Mouse (Mus musculus) midbrain, embryonic 15.5 days (tissue): Measurements from ENCODE around the gene Ptprd. TPM values are rescaled to one million over a fixed set of nuclear protein-coding genes. Genes with fewer than 3 reads are reported as not detected.
"Not testable (repeated sequence)": the region's sequence is repeated elsewhere in the genome, so short reads cannot be mapped to it uniquely, and the experiment has no call there.

Experiments used
- ATAC-seq: fragments of 200-750 bp; cut with Nextera tagmentation; replicated peaks from 2 replicates; pipeline ENCODE4 v1.8.0; 2017; ENCODE audit warnings: moderate TSS enrichment
- H3K27ac ChIP-seq: fragments of 300-500 bp; sonication (generic); 2 replicates; pipeline ENCODE4 v1.5.1; 2015; ENCODE audit warnings: mild to moderate bottlenecking, inconsistent platforms
- H3K27me3 ChIP-seq: fragments of 300-500 bp; sonication (generic); replicated peaks from 2 replicates; pipeline ENCODE4 v1.6.1; 2015; ENCODE audit warnings: inconsistent platforms
- H3K36me3 ChIP-seq: fragments of 300-500 bp; sonication (generic); replicated peaks from 2 replicates; pipeline ENCODE4 v1.6.1; 2015; ENCODE audit warnings: inconsistent platforms
- H3K4me1 ChIP-seq: fragments of 300-500 bp; sonication (generic); 2 replicates; pipeline ENCODE4 v1.6.1; 2015; ENCODE audit warnings: inconsistent platforms
- H3K4me2 ChIP-seq: fragments of 300-500 bp; sonication (generic); 2 replicates; pipeline ENCODE4 v1.6.1; 2015; ENCODE audit warnings: inconsistent platforms, mild to moderate bottlenecking, moderate library complexity
- H3K4me3 ChIP-seq: fragments of 300-500 bp; sonication (generic); 2 replicates; pipeline ENCODE4 v1.5.1; 2015; ENCODE audit warnings: mild to moderate bottlenecking, inconsistent platforms
- H3K9ac ChIP-seq: fragments of 300-500 bp; sonication (generic); 2 replicates; pipeline ENCODE4 v1.6.1; 2015; ENCODE audit warnings: mild to moderate bottlenecking, inconsistent platforms
- H3K9me3 ChIP-seq: fragments of 300-500 bp; sonication (generic); 2 replicates; pipeline ENCODE4 v1.6.1; 2016; ENCODE audit warnings: inconsistent platforms
- WGBS: fragments of 180-500 bp; shearing (Covaris S2); methylation state at CpG from one replicate; pipeline ENCODE4 v1.1.7; 2015; ENCODE audit warnings: mixed read lengths; 5-methylcytosine and 5-hydroxymethylcytosine counted together
- polyA plus RNA-seq: library from polyadenylated mRNA; unstranded; fragments of >200 nt; fragmentation: Nextera tagmentation; extraction: Ambion mirVana; gene quantifications from 2 replicates; pipeline ENCODE4 v1.2.1, GENCODE M21; 2015

The Ptprd gene
- polyA plus RNA-seq, 1 experiment from 2014 or later = 91.7 TPM

- no peaks in the 10 kb centered on the region for H3K27me3 ChIP-seq
- ATAC-seq = peak; percentile 58; the same call in 1 of the 2 replicates
Observed at GRCm38 (mm10) chr4:77861269-77861668, 350.5 kb downstream of the Ptprd start.

GRCm38 (mm10) chr4:77797391-77797790 lies 414.4 kb downstream of the Ptprd start:
- H3K27ac ChIP-seq, H3K36me3 ChIP-seq, H3K27me3 ChIP-seq, H3K4me3 ChIP-seq, H3K4me2 ChIP-seq, H3K9ac ChIP-seq, H3K9me3 ChIP-seq, ATAC-seq, H3K4me1 ChIP-seq: not testable (repeated sequence)
- WGBS = 93% methylated on average over 1 of the region's 1 CpGs

More at GRCm38 (mm10) chr4:77861269-77861668, 350.5 kb downstream of the Ptprd start:
- Histone ChIP-seq H3K4me2 (no peak overlapping the region), H3K27ac (0 out of 2 replicates have a peak overlapping the region, but pooled peaks have one; percentile 20), H3K4me3 (no peak overlapping the region), H3K9ac (no peak overlapping the region), H3K36me3 (no peaks in the 10 kb centered on the region), H3K9me3 (no peaks in the 10 kb centered on the region), H3K4me1 (no peaks in the 10 kb centered on the region)
- 54% methylated on average over 5 of the region's 5 CpGs for WGBS

- Histone ChIP-seq H3K27me3 (no peaks in the 10 kb centered on the region), H3K9me3 (no peaks in the 10 kb centered on the region), H3K4me1 (no peaks in the 10 kb centered on the region), H3K4me3 (no peak overlapping the region), H3K4me2 (no peak overlapping the region), H3K27ac (no peak overlapping the region), H3K36me3 (no peaks in the 10 kb centered on the region), H3K9ac (no peak overlapping the region)
- WGBS = 88% methylated on average over 2 of the region's 2 CpGs
- ATAC-seq = no peak
Observed at GRCm38 (mm10) chr4:77777237-77777636, 434.5 kb downstream of the Ptprd start.

- Histone ChIP-seq H3K9me3 (no peaks in the 10 kb centered on the region), H3K4me2 (no peak overlapping the region), H3K4me3 (no peak overlapping the region), H3K9ac (no peak overlapping the region), H3K27ac (no peak overlapping the region), H3K36me3 (no peaks in the 10 kb centered on the region), H3K27me3 (no peaks in the 10 kb centered on the region), H3K4me1 (no peaks in the 10 kb centered on the region)
- 80% methylated on average over 1 of the region's 1 CpGs for WGBS
- no peak for ATAC-seq
Observed at GRCm38 (mm10) chr4:77763790-77764189, 448.0 kb downstream of the Ptprd start.

GRCm38 (mm10) chr4:77743391-77743790 lies 468.4 kb downstream of the Ptprd start:
- ATAC-seq = no peak
- Histone ChIP-seq H3K9me3 (no peaks in the 10 kb centered on the region), H3K27ac (no peak overlapping the region), H3K9ac (no peak overlapping the region), H3K4me1 (no peaks in the 10 kb centered on the region), H3K4me3 (no peak overlapping the region), H3K27me3 (no peaks in the 10 kb centered on the region), H3K4me2 (no peak overlapping the region), H3K36me3 (no peaks in the 10 kb centered on the region)
- WGBS = 87% methylated on average over 2 of the region's 2 CpGs

GRCm38 (mm10) chr4:77721908-77722307 lies 489.9 kb downstream of the Ptprd start:
- Histone ChIP-seq H3K4me2 (no peak overlapping the region), H3K27me3 (no peaks in the 10 kb centered on the region), H3K4me3 (no peak overlapping the region), H3K4me1 (0 out of 2 replicates have a peak, but pooled peaks cover 7% of the 10 kb centered on the region), H3K9ac (no peak overlapping the region), H3K36me3 (no peaks in the 10 kb centered on the region), H3K9me3 (no peaks in the 10 kb centered on the region), H3K27ac (peak overlapping the region; percentile 9)
- WGBS = 41% methylated on average over 6 of the region's 6 CpGs
- ATAC-seq = peak; percentile 77

- Histone ChIP-seq H3K4me3 (no peak overlapping the region), H3K27ac (no peak overlapping the region), H3K4me1 (0 out of 2 replicates have a peak, but pooled peaks cover 7% of the 10 kb centered on the region), H3K27me3 (no peaks in the 10 kb centered on the region), H3K36me3 (no peaks in the 10 kb centered on the region), H3K4me2 (no peak overlapping the region), H3K9me3 (no peaks in the 10 kb centered on the region), H3K9ac (no peak overlapping the region)
- 72% methylated on average over 2 of the region's 2 CpGs for WGBS
- no peak for ATAC-seq
Observed at GRCm38 (mm10) chr4:77717792-77718191, 494.0 kb downstream of the Ptprd start.

- Histone ChIP-seq H3K4me1 (no peaks in the 10 kb centered on the region), H3K9ac (no peak overlapping the region), H3K4me3 (no peak overlapping the region), H3K36me3 (no peaks in the 10 kb centered on the region), H3K4me2 (no peak overlapping the region), H3K27ac (no peak overlapping the region), H3K9me3 (no peaks in the 10 kb centered on the region), H3K27me3 (no peaks in the 10 kb centered on the region)
- 87% methylated on average over 2 of the region's 2 CpGs for WGBS
- no peak for ATAC-seq
Observed at GRCm38 (mm10) chr4:77710231-77710630, 501.5 kb downstream of the Ptprd start.

GRCm38 (mm10) chr4:77698294-77698693 lies 513.5 kb downstream of the Ptprd start:
- H3K9ac ChIP-seq = no peak overlapping the region
- no peaks in the 10 kb centered on the region for H3K9me3 ChIP-seq
- H3K4me2 ChIP-seq = no peak overlapping the region
- H3K27ac ChIP-seq = peak overlapping the region; percentile 45; the same call in 1 of the 2 replicates
- H3K4me1 ChIP-seq = no peaks in the 10 kb centered on the region; the same call in 1 of the 2 replicates
- no peak for ATAC-seq
- WGBS = 36% methylated on average over 2 of the region's 2 CpGs
- no peak overlapping the region for H3K4me3 ChIP-seq
- no peaks in the 10 kb centered on the region for H3K27me3 ChIP-seq
- no peaks in the 10 kb centered on the region for H3K36me3 ChIP-seq

- no peak; the same call in 1 of the 2 replicates for ATAC-seq
- H3K9ac ChIP-seq = no peak overlapping the region
- H3K27ac ChIP-seq = no peak overlapping the region
- H3K4me3 ChIP-seq = no peak overlapping the region
- no peaks in the 10 kb centered on the region for H3K9me3 ChIP-seq
- H3K36me3 ChIP-seq = no peaks in the 10 kb centered on the region
- 56% methylated on average over 1 of the region's 1 CpGs for WGBS
- H3K27me3 ChIP-seq = no peaks in the 10 kb centered on the region
- H3K4me1 ChIP-seq = no peaks in the 10 kb centered on the region
- no peak overlapping the region for H3K4me2 ChIP-seq
Observed at GRCm38 (mm10) chr4:77675798-77676197, 536.0 kb downstream of the Ptprd start.

- ATAC-seq = no peak
- 91% methylated on average over 2 of the region's 2 CpGs for WGBS
- Histone ChIP-seq H3K9ac (no peak overlapping the region), H3K4me2 (no peak overlapping the region), H3K4me1 (no peaks in the 10 kb centered on the region), H3K27ac (no peak overlapping the region), H3K4me3 (no peak overlapping the region), H3K27me3 (no peaks in the 10 kb centered on the region), H3K9me3 (no peaks in the 10 kb centered on the region), H3K36me3 (no peaks in the 10 kb centered on the region)
Observed at GRCm38 (mm10) chr4:77664761-77665160, 547.0 kb downstream of the Ptprd start.

- Histone ChIP-seq H3K4me3 (no peak overlapping the region), H3K4me2 (no peak overlapping the region), H3K27ac (no peak overlapping the region), H3K9ac (no peak overlapping the region), H3K4me1 (no peaks in the 10 kb centered on the region), H3K27me3 (no peaks in the 10 kb centered on the region), H3K9me3 (no peaks in the 10 kb centered on the region), H3K36me3 (no peaks in the 10 kb centered on the region)
- ATAC-seq = no peak
- 88% methylated on average over 1 of the region's 1 CpGs for WGBS
Observed at GRCm38 (mm10) chr4:77662309-77662708, 549.5 kb downstream of the Ptprd start.

- Histone ChIP-seq H3K9ac (no peak overlapping the region), H3K4me3 (no peak overlapping the region), H3K9me3 (no peaks in the 10 kb centered on the region), H3K27me3 (no peaks in the 10 kb centered on the region), H3K4me2 (no peak overlapping the region), H3K27ac (no peak overlapping the region), H3K36me3 (no peaks in the 10 kb centered on the region), H3K4me1 (no peaks in the 10 kb centered on the region)
- no peak for ATAC-seq
- 74% methylated on average over 1 of the region's 1 CpGs for WGBS
Observed at GRCm38 (mm10) chr4:77655669-77656068, 556.1 kb downstream of the Ptprd start.
